Mouse (Mus musculus): ENCODE results near the gene Pde1a. TPM values are rescaled to one million over a fixed set of nuclear protein-coding genes. Genes with fewer than 3 reads are reported as not detected.

Pde1a gene
- polyA plus RNA-seq, 1 experiment from 2014 or later = 10.1 TPM

DNA sequence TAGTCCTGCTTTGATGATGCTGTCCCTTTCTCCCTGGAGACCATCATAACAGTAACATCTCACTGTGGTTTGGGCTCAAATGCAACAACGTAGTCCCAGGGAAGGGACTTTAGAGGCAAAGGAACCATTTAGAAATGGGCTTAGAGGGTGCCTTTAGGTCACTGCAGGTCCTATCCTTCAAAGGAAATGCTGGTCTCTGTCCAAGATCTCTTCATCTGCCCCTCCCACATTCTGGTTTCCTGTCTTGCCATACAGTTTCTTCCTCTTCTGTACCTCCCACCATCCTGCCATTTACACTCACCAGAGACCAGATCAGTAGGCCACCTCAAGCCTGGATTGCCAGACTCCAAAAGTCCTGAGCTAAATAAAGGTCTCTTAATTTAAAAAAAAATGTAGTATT, 150.3 kb downstream of the Pde1a start:
- H3K27me3 ChIP-seq (ENCODE audit: control insufficient read depth, insufficient read depth, low read depth, low read length) = no peaks in the 10 kb centered on the region
- no peak overlapping the region for H3K9ac ChIP-seq (ENCODE audit: low read depth, low read length)
- no peaks in the 10 kb centered on the region for H3K36me3 ChIP-seq (ENCODE audit: control insufficient read depth, insufficient read depth, low read length)
- H3K27ac ChIP-seq (ENCODE audit: low read length) = no peak overlapping the region
- 81% methylated on average over 1 of the region's 1 CpGs for WGBS
- H3K9me3 ChIP-seq (replicated peaks; ENCODE audit: control insufficient read depth, low read length, poor library complexity, severe bottlenecking) = no peaks in the 10 kb centered on the region
- no peak overlapping the region for H3K4me2 ChIP-seq (ENCODE audit: low read length)
- no peaks in the 10 kb centered on the region for H3K4me1 ChIP-seq (ENCODE audit: control insufficient read depth, insufficient read depth, low read length)
- no peak for ATAC-seq
- H3K4me3 ChIP-seq (ENCODE audit: low read depth, low read length) = no peak overlapping the region

DNA sequence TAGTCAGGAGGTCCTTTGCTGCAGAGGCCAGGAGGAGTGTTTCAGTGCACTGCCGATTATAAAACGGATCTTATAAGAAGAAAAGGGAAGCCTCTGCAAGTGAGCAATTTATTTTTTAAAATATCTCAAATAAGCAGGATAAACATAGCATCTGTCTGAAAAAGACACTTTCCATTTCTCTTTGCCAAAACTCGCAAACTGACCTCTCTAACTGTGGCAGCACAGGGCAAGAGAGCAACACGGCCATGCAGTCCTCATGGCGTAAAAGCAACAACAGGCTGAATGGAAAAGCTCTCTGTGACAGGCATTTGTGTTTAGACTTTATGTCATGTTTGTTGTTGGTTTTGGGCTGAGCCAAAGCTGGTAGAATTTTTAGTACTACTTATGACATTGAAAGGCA, 152.0 kb downstream of the Pde1a start:
- ATAC-seq = no peak
- WGBS = 63% methylated on average over 5 of the region's 5 CpGs
- Histone ChIP-seq H3K9me3 (replicated peaks; ENCODE audit: control insufficient read depth, low read length, poor library complexity, severe bottlenecking) (no peaks in the 10 kb centered on the region), H3K4me2 (ENCODE audit: low read length) (no peak overlapping the region), H3K27me3 (ENCODE audit: control insufficient read depth, insufficient read depth, low read depth, low read length) (no peaks in the 10 kb centered on the region), H3K27ac (ENCODE audit: low read length) (no peak overlapping the region), H3K9ac (ENCODE audit: low read depth, low read length) (no peak overlapping the region), H3K4me1 (ENCODE audit: control insufficient read depth, insufficient read depth, low read length) (no peaks in the 10 kb centered on the region), H3K36me3 (ENCODE audit: control insufficient read depth, insufficient read depth, low read length) (no peaks in the 10 kb centered on the region), H3K4me3 (ENCODE audit: low read depth, low read length) (no peak overlapping the region)

DNA sequence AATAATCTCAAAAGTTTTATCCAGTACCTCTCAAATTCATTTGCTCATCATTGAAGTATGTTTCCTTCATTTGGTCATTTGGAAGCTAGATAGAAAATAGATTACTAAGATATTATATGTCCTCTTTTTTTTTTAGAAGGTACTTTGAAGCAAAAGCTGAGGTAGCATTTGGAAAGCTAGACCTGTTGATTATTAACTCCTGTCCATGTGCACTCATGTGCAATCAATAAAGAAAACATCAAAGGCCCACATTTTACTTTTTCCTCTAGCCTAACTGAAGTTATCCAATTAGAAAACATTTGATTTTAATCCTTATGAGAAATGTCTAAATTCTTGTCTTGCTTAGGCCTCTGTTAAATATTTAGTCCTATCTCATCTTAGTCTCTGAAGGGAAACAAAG, 153.3 kb downstream of the Pde1a start:
- H3K27me3 ChIP-seq (ENCODE audit: control insufficient read depth, insufficient read depth, low read depth, low read length) = no peaks in the 10 kb centered on the region
- no peaks in the 10 kb centered on the region for H3K4me1 ChIP-seq (ENCODE audit: control insufficient read depth, insufficient read depth, low read length)
- no peak overlapping the region for H3K27ac ChIP-seq (ENCODE audit: low read length)
- no peak overlapping the region for H3K4me3 ChIP-seq (ENCODE audit: low read depth, low read length)
- H3K9me3 ChIP-seq (replicated peaks; ENCODE audit: control insufficient read depth, low read length, poor library complexity, severe bottlenecking) = no peaks in the 10 kb centered on the region
- no peaks in the 10 kb centered on the region for H3K36me3 ChIP-seq (ENCODE audit: control insufficient read depth, insufficient read depth, low read length)
- H3K4me2 ChIP-seq (ENCODE audit: low read length) = no peak overlapping the region
- no peak for ATAC-seq
- H3K9ac ChIP-seq (ENCODE audit: low read depth, low read length) = no peak overlapping the region

DNA sequence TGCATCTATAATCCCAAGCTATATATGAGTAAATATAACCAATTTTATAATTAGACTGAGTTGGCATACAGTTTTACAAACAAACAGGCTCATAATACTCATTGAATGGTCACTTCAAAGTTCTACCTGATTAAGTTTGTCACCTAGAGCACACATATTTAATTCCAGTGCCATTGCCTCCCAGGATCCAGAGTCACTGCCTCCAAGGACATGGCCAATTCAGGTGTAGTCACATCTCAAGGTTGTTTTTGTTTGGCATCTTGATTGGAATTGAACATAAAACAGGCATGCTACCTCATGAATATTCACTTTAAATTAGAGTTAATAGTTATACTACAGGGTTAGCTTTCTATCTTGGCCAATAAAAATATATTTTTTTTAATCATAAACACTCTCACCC, 157.0 kb downstream of the Pde1a start:
- no peak for ATAC-seq

DNA sequence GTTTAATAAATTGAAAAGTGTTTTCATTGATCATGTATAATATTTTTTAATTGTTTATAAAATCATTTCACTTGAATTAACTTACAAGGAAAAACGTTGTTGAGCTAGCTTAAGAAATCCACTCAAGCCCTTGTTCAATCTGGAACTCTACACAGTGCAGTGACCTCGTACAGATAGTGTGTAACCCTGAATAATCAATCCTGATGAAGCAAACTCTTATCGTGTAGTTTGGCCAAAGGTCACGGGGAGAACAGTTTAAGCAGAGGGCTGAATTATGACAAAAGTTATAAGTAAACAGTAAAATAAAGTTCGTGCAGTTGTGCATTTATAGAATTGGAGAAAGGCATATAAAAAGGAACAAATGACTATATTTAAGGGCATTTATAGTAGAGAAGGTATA, 159.7 kb downstream of the Pde1a start:
- Histone ChIP-seq H3K27ac (ENCODE audit: low read length) (no peak overlapping the region), H3K9ac (ENCODE audit: low read depth, low read length) (no peak overlapping the region), H3K4me2 (ENCODE audit: low read length) (no peak overlapping the region), H3K4me3 (ENCODE audit: low read depth, low read length) (no peak overlapping the region), H3K4me1 (ENCODE audit: control insufficient read depth, insufficient read depth, low read length) (no peaks in the 10 kb centered on the region), H3K36me3 (ENCODE audit: control insufficient read depth, insufficient read depth, low read length) (no peaks in the 10 kb centered on the region), H3K27me3 (ENCODE audit: control insufficient read depth, insufficient read depth, low read depth, low read length) (no peaks in the 10 kb centered on the region), H3K9me3 (replicated peaks; ENCODE audit: control insufficient read depth, low read length, poor library complexity, severe bottlenecking) (no peaks in the 10 kb centered on the region)
- 80% methylated on average over 5 of the region's 5 CpGs for WGBS
- ATAC-seq = no peak

More for the DNA sequence above, 157.0 kb downstream of the Pde1a start:
- Histone ChIP-seq H3K27ac (ENCODE audit: low read length) (no peak overlapping the region), H3K4me3 (ENCODE audit: low read depth, low read length) (no peak overlapping the region), H3K36me3 (ENCODE audit: control insufficient read depth, insufficient read depth, low read length) (no peaks in the 10 kb centered on the region), H3K9ac (ENCODE audit: low read depth, low read length) (no peak overlapping the region), H3K4me2 (ENCODE audit: low read length) (no peak overlapping the region), H3K4me1 (ENCODE audit: control insufficient read depth, insufficient read depth, low read length) (no peaks in the 10 kb centered on the region), H3K27me3 (ENCODE audit: control insufficient read depth, insufficient read depth, low read depth, low read length) (no peaks in the 10 kb centered on the region), H3K9me3 (replicated peaks; ENCODE audit: control insufficient read depth, low read length, poor library complexity, severe bottlenecking) (no peaks in the 10 kb centered on the region)

DNA sequence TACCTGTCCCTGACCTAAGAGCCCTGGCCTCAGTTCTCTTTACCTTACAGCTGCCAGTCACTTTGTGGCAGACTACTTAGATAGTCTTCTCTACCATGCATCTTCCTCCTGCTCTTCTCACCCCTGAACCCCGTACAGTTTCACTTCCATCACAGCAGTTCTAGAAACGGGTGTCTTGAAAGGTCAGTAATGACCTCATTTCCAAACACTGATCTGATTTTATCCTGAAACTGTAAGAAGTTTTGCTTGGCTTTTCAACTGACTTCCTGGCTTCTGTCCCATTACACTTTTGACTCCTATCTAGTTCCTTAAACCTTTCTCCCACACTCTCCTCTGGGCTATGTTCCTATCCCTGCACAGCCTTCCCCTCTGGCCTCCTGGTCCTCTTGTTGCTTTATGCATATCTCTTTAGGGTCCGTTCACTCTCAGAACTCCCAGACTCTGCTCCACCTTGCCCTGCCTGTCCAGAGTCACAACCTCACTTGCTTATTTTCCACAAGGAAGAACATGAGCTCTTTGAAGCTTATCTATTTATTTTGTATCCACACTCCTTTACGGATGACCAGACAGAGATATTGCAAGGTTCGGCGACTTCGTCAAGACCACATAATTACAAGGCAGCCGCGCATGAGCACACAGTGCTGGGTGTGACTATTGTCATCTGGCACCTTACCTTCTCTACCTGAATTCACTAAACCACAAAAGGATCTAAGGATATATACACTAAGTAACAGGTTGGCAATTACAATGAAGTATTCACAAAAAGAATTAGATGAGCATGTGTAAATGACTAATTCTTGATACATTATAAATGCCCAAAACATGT, 162.4 kb downstream of the Pde1a start:
- no peaks in the 10 kb centered on the region for H3K9me3 ChIP-seq (replicated peaks; ENCODE audit: control insufficient read depth, low read length, poor library complexity, severe bottlenecking)
- no peak overlapping the region for H3K4me2 ChIP-seq (ENCODE audit: low read length)
- H3K27ac ChIP-seq (ENCODE audit: low read length) = no peak overlapping the region
- H3K36me3 ChIP-seq (ENCODE audit: control insufficient read depth, insufficient read depth, low read length) = no peaks in the 10 kb centered on the region
- ATAC-seq = no peak
- H3K4me1 ChIP-seq (ENCODE audit: control insufficient read depth, insufficient read depth, low read length) = no peaks in the 10 kb centered on the region
- WGBS = 75% methylated on average over 9 of the region's 9 CpGs
- no peak overlapping the region for H3K4me3 ChIP-seq (ENCODE audit: low read depth, low read length)
- H3K9ac ChIP-seq (ENCODE audit: low read depth, low read length) = no peak overlapping the region
- H3K27me3 ChIP-seq (ENCODE audit: control insufficient read depth, insufficient read depth, low read depth, low read length) = no peaks in the 10 kb centered on the region

DNA sequence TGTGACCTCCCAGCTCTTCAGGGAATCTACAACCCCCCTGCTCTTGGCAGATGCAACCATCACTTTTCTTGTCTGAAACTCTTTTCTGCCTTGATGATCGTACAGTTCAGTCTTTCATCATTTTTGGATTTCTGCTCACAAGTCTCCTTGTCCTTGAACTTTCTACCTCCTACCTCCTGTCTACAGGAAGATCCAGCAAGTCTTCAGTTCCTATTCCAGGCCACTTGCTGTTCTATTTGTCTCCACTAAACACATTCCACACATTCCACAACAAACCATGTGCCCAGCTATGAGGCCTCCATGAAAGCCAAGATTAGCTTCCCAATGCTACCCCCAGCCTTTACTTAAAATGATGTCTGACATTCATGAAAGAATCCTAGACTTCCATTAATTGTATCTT, 163.2 kb downstream of the Pde1a start:
- Histone ChIP-seq H3K36me3 (ENCODE audit: control insufficient read depth, insufficient read depth, low read length) (no peaks in the 10 kb centered on the region), H3K27me3 (ENCODE audit: control insufficient read depth, insufficient read depth, low read depth, low read length) (no peaks in the 10 kb centered on the region), H3K9me3 (replicated peaks; ENCODE audit: control insufficient read depth, low read length, poor library complexity, severe bottlenecking) (no peaks in the 10 kb centered on the region), H3K9ac (ENCODE audit: low read depth, low read length) (no peak overlapping the region), H3K4me2 (ENCODE audit: low read length) (no peak overlapping the region), H3K4me3 (ENCODE audit: low read depth, low read length) (no peak overlapping the region), H3K27ac (ENCODE audit: low read length) (no peak overlapping the region), H3K4me1 (ENCODE audit: control insufficient read depth, insufficient read depth, low read length) (no peaks in the 10 kb centered on the region)
- WGBS = 92% methylated on average over 1 of the region's 1 CpGs
- ATAC-seq = no peak

DNA sequence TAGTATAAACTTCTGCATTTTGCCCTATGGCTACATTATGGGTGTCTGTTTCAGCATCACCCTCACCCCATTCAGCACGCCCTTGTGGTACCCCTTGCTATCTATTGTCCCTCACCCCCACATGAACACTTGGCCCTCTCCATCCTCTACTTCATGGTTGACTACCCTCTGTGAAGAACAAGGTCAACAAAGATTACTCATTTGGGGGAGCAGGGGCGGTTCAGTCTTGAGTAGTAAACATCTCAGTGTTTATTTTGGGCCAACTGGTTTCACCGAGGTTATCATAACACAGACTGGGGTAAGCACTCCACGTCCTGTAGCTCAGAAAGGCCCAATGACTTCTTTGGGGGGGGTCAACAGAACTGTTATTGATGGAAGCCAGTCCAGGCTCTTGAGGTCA, 164.3 kb downstream of the Pde1a start:
- Histone ChIP-seq H3K36me3 (ENCODE audit: control insufficient read depth, insufficient read depth, low read length) (no peaks in the 10 kb centered on the region), H3K27ac (ENCODE audit: low read length) (no peak overlapping the region), H3K9ac (ENCODE audit: low read depth, low read length) (no peak overlapping the region), H3K4me3 (ENCODE audit: low read depth, low read length) (no peak overlapping the region), H3K27me3 (ENCODE audit: control insufficient read depth, insufficient read depth, low read depth, low read length) (no peaks in the 10 kb centered on the region), H3K4me2 (ENCODE audit: low read length) (no peak overlapping the region), H3K4me1 (ENCODE audit: control insufficient read depth, insufficient read depth, low read length) (no peaks in the 10 kb centered on the region), H3K9me3 (replicated peaks; ENCODE audit: control insufficient read depth, low read length, poor library complexity, severe bottlenecking) (no peaks in the 10 kb centered on the region)
- 77% methylated on average over 4 of the region's 4 CpGs for WGBS
- ATAC-seq = no peak

DNA sequence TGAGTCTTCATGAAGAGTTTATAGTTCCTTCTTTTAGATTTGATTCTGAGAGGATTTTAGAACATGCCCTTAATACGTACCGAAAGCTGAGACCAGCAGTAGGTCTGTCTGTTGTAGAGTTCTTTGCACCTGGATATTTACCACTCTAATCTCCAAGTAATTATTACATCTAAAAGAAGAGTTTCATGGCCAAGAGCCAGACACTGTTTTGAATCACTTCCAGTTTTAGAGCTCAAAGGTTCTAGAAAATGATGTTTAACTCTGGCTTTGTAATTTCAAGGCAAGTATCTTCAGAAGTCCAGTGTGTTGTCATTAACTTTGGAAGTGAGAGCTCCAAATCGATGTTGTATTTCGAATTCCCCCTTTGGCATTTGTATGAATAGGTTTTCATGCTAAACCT, 167.8 kb downstream of the Pde1a start:
- Histone ChIP-seq H3K27me3 (ENCODE audit: control insufficient read depth, insufficient read depth, low read depth, low read length) (no peaks in the 10 kb centered on the region), H3K27ac (ENCODE audit: low read length) (no peak overlapping the region), H3K9me3 (replicated peaks; ENCODE audit: control insufficient read depth, low read length, poor library complexity, severe bottlenecking) (no peaks in the 10 kb centered on the region), H3K4me3 (ENCODE audit: low read depth, low read length) (no peak overlapping the region), H3K4me2 (ENCODE audit: low read length) (no peak overlapping the region), H3K9ac (ENCODE audit: low read depth, low read length) (no peak overlapping the region), H3K36me3 (ENCODE audit: control insufficient read depth, insufficient read depth, low read length) (no peaks in the 10 kb centered on the region), H3K4me1 (ENCODE audit: control insufficient read depth, insufficient read depth, low read length) (no peaks in the 10 kb centered on the region)
- WGBS = 83% methylated on average over 4 of the region's 4 CpGs
- ATAC-seq = no peak
